Mouse (Mus musculus): Measurements from ENCODE around the gene Zfp414. TPM values are rescaled to one million over a fixed set of nuclear protein-coding genes. Genes with fewer than 3 reads are reported as not detected.
A peak's percentile ranks its signal among the peaks of the same experiment; 100 is the strongest.
"Not testable (repeated sequence)": the region's sequence is repeated elsewhere in the genome, so short reads cannot be mapped to it uniquely, and the experiment has no call there.

Gene Zfp414
- total RNA-seq (2017), result 7.8 to 17.3 TPM (median 8.7 TPM) in 3 replicates

DNA sequence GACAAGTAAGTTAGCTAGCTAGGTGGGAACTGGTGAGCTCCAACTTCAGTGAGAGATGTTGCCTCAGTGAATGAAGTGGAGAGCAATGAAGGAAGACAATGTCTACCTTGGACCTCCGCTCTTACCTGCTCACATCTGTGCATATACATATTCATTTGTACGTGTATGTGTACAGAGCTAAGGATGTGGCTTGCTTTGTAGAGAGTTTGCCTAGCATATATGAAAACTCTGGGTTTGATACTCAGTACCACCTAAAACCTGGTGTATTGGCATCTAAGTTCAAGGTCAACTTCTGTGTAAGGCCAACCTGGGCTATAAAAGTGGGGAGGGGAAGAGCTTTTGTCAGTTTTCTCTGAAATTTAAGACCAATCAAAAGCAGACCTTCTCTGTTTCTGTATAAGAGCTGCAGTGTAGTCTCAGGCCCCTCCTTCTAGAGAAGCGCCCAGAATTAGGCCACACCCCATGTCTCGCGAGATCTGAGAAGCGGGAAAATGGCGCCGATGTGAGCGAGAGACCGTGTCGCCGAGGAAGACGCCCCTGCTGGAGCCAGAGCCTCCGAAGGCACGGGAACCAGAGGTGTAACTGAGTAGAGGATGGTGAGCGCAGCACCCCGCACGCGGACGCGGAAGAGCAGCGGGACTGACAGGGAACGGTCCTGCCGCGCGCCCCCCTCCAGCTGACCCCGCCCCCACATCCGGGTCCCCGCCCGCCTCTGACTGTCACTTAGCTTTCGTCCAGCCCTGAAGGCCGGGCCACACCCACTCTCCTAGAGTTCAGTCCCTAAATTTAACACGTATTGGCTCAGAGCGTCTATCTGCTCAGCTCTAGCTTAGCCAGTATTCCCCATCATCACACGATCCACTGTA is at the start of gene Zfp414:
TSS of gene Zfp414 (plus strand) at position 470 of the 866 bp plus-strand sequence.
- ATAC-seq (replicated peaks; ENCODE audit: insufficient number of reproducible peaks, low FRiP score, low TSS enrichment, poor library complexity, severe bottlenecking), result peak; percentile 93

DNA sequence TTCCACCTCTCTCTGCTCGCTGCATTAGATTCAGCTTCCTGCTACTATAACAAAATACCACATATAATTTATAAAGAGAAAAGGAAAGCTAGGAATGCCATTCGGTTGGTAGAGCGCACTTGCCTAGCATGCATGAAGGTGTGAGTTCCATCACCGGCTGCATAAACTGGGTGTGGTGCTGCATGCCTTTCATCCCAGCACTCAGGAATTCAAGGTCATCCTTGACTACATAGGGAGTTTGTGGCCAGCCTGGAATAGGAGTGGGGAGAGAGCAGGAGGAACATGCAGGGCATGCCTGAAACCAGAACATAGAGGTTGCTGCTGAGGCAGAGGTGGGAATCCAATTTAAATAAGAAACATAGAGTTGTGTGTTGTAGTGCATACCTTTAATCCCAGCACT is 44.8 kb upstream of the Zfp414 start:
- no peak for ATAC-seq (replicated peaks; ENCODE audit: insufficient number of reproducible peaks, low FRiP score, low TSS enrichment, poor library complexity, severe bottlenecking)

DNA sequence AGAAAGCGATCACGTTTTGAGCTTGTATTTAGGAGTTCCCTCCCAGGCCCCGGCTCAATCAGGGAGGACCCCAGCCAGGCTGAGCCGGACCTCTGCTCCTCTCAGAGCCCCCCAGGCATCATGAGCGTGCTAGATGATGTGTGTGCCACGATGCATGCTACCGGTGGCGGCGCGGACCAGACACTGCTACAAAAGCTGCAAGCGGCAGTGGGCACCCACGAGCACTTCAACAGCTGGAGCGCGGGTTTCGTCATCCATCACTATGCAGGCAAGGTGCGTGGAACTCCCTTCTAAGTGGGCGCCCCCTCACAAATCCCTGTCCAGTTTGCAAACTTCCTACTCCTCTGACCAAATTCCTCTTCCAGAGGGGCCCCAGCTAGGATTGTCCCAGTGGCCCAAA is 42.9 kb upstream of the Zfp414 start:
- no peak for ATAC-seq (replicated peaks; ENCODE audit: insufficient number of reproducible peaks, low FRiP score, low TSS enrichment, poor library complexity, severe bottlenecking)

DNA sequence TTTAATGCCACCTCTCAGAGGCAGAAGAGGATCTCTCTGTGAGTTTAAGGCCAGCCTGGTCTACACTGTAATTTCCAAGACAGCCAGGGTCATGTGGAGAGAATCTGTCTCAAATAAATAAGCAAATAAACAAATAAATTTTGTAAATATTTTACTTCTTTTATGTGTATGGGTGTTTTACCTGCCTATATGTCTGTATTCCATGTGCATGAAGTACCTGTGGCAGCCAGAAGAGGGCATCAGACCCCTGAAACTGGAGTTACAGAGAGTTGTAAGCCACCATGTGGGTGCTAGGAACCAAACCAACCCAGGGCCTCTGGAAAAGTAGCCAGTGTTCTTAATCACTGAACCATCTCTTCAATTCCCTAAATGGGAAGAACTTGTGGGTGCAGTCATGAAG is 31.6 kb upstream of the Zfp414 start:
- ATAC-seq (replicated peaks; ENCODE audit: insufficient number of reproducible peaks, low FRiP score, low TSS enrichment, poor library complexity, severe bottlenecking), result no peak

DNA sequence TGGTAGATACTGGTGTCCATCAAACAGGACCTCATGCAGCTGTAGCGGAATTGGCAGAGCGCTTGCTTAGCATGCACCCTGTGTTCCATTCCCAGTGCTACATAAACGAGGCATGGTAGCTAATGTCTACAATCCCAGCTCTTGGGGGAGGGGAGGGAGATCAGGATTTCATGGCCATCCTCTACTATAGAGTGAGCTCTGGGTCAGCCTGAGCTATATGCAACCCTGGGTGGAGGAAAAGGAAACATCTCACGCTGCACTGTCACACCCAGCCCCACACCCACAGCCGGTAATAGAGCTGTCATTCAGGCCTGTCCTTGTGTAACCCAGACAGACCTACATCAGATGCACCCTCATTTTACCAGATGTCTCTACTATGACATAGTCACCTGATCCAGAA is 30.4 kb upstream of the Zfp414 start:
- no peak for ATAC-seq (replicated peaks; ENCODE audit: insufficient number of reproducible peaks, low FRiP score, low TSS enrichment, poor library complexity, severe bottlenecking)

DNA sequence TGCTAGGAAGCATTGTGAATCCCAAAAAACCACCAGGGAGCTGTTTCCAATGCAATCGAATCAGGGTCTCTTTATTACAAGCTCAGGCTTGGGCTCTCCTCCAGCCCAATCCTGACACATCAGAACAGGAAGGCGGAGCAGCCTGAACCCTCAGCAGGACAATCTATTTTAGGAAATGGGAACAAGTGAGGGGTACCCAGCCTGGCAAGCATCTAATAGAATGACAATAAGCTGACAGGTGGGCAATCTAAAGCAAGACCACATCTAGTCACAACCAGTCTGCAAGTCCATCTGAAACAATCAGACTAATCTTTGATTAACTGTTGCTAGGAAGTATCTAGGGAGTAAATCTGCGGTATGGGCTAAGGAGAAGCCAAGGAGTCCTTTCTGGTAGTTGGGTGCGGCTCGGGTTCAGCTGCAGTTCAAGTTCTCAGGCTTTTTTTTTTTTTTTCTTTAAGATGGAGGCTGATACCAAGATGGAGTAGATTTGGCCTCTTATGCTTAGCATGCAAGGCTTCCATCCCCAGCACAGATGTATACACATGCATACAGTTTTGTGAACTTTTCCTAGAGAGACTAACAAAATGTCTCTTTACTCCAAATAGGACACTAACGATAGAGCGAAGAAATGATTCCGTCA is 28.9 kb upstream of the Zfp414 start:
- no peak for ATAC-seq (replicated peaks; ENCODE audit: insufficient number of reproducible peaks, low FRiP score, low TSS enrichment, poor library complexity, severe bottlenecking)

DNA sequence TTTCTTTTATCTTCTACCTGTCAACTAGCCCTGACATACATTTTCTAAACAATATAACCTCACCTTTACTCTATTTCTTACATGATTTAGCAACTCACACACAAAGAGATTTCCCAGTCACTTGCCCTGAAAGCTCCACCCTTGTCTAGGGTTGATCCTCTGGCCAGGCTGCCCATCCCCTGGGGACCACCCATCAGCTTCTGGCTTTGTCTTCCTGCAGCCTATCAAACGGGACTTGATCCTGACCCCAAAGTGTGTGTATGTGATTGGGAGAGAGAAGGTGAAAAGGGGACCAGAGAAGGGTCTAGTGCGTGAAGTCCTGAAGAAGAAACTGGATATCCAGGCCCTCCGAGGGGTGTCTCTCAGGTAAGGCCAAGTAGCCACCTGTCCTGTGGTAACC is 28.1 kb upstream of the Zfp414 start:
- no peak for ATAC-seq (replicated peaks; ENCODE audit: insufficient number of reproducible peaks, low FRiP score, low TSS enrichment, poor library complexity, severe bottlenecking)

DNA sequence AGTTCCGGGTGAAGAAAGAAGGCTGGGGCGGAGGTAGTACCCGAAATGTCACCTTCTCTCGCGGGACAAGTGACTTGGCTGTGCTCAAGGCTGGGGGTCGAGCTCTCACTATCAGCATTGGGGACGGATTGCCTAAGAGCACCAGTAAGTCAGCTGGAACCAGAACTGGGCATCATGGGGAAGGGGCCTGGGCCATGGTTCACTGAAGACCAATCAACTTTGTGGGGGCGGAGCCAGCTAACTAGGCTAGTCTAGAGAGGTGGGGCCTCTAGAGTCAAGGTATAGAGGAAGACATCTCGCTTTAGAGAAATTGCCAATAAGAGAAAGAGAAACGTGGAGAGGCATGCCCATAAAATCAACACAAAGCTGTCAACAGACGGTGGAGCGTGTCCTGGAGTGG is 26.9 kb upstream of the Zfp414 start:
- no peak for ATAC-seq (replicated peaks; ENCODE audit: insufficient number of reproducible peaks, low FRiP score, low TSS enrichment, poor library complexity, severe bottlenecking)

DNA sequence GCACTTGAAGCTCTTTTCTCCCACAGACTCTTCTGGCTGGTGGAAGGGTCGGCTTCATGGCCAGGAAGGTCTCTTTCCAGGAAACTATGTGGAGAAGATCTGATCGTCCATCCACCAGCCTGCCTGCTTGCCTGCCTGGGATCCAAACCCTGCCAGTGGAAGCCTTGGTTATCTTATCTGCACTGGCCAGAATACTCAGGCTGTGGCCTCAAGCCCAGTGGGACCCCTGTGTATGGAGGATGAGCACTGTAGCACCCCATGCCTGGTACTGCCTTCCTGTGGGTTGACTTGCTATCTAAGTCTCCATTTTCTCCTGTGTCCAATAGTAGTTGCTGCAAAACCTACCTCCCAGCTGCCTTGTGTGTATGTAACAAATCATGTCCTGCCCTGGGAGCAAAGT is 21.6 kb upstream of the Zfp414 start:
- ATAC-seq (replicated peaks; ENCODE audit: insufficient number of reproducible peaks, low FRiP score, low TSS enrichment, poor library complexity, severe bottlenecking), result no peak

DNA sequence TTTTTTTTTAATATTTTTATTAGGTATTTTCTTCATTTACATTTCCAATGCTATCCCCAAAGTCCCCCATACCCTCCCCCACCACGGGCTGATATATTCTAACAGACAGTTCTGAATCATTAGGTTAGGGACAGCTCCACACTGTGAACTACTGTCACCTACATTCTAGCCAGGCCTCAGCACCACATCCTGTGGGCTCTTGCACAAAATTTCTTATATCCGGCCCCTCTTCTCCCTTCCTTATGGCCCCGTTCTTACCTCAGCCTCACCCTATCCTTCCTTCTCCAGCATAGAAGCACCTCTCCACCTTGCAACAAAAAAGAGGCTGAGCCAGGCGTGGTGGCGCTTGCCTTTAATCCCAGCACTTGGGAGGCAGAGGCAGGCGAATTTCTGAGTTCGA is 18.3 kb upstream of the Zfp414 start:
- ATAC-seq (replicated peaks; ENCODE audit: insufficient number of reproducible peaks, low FRiP score, low TSS enrichment, poor library complexity, severe bottlenecking), result no peak

DNA sequence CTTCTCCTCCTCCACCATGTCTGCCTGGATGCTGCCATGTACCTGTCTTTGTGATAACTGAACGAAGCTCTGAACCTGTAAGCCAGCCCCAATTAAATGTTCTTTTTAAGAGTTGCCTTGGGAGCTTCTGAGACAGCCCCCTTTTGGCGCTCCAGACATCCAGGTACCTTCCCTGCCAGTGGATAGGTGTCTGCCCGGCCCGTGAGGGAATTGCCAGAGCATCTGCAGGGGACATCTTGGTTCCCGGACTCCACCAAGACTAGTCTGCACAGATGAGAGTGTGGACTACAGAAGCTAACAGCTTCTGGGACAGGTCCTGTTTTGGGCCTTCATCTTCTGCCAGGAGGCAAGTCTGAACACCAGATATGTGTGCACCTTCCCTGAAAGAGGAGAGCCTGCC is 15.2 kb upstream of the Zfp414 start:
- not testable (repeated sequence) for ATAC-seq (replicated peaks; ENCODE audit: insufficient number of reproducible peaks, low FRiP score, low TSS enrichment, poor library complexity, severe bottlenecking)

DNA sequence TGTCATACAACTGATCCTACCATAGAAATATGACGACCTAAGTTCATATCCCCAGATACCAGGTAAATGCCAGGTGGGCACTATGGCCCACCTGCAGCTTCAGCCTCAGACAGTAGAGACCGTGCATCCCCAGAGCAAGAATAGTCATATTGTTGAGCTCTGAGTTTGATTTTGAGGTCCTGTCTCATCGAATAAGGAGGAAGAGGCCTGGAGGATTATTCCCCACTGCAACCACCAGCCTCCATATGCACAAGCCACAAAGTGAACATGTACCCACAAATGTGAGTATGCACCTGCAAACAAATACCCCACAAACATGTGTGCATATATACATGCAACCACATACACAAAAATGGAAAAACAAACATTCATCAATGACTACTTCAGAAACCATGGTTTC is 1.6 kb upstream of the Zfp414 start:
- no peak for ATAC-seq (replicated peaks; ENCODE audit: insufficient number of reproducible peaks, low FRiP score, low TSS enrichment, poor library complexity, severe bottlenecking)

DNA sequence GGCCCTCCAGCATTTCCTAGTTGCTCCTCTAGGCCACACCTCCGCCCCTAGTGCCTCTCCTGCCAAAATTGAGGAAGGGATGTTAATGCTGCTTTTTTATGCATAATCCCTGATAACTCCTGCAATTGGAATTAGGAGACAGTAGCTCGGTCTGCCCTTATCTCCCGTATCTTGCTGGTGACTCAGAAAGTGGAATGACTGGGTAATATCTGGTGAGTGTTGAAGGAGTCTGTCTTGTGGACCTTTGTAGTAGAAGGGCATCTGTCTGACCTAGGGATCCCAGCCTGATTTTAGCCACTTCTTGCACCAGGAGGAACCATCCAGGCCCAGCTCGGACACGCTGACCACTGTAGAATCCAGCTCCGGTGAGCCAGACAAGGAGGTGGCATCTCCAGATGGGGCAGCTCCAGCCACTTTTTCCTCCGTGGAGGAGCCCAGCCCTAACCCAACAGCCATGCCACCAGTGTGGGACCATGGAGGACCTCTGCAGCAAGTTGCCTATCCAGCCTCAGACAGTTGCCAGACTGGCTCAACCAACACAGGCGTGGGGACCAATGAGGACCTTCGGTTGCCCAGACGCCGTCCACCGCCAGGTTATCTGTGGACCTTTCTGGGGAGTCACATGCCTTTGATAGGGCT is 716 bp downstream of the Zfp414 start:
- no peak for ATAC-seq (replicated peaks; ENCODE audit: insufficient number of reproducible peaks, low FRiP score, low TSS enrichment, poor library complexity, severe bottlenecking)

DNA sequence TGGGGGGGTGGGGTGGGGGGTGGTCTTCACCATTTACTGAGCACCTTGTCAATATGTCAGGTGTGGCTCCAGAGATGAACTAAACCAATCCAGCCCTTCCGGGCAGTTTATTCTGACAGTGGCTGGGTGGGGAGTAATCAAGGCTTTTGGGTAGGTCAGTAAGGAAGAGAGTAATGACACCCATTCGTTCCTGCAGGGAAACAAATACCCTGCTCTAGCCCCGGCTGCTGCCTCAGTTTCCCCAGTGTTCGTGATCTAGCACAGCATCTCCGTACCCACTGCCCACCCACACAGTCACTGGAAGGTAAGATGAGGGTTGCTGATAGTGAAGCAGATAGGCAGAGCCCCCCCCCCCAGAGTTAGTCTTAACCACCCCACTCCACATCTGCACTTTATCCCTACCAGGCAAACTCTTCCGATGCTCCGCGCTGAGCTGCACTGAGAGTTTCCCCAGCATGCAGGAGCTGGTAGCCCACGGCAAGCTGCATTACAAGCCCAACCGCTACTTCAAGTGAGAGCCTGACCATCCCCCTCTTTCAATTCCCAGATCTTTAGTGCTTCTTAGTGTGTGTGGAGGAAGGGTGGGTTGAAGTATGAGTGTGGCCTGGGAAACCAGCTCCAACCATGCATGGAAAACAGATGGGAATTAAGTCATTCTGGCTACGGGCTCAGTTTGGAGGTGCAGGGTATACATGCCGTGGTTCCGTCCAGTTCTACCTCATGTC is 1.4 kb downstream of the Zfp414 start:
- ATAC-seq (replicated peaks; ENCODE audit: insufficient number of reproducible peaks, low FRiP score, low TSS enrichment, poor library complexity, severe bottlenecking), result no peak

DNA sequence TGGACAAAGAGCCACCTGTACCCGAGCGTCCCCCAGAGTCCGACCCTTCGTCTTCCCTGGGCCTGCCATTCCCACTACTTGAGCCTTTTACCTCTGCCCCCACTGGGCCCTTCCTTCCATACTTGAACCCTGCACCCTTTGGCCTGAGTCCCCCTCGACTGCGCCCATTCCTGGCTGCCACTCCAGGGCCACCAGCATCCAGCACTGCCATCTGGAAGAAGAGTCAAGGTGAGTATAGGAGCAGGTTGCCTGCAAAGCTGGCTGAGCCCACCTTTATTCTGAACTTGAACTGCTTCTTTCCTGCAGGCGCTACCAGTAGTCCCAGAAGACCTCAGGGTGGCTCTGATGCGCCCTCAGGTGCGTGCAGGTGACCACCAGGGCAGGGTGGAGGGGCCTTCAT is 2.3 kb downstream of the Zfp414 start:
- ATAC-seq (replicated peaks; ENCODE audit: insufficient number of reproducible peaks, low FRiP score, low TSS enrichment, poor library complexity, severe bottlenecking), result no peak

DNA sequence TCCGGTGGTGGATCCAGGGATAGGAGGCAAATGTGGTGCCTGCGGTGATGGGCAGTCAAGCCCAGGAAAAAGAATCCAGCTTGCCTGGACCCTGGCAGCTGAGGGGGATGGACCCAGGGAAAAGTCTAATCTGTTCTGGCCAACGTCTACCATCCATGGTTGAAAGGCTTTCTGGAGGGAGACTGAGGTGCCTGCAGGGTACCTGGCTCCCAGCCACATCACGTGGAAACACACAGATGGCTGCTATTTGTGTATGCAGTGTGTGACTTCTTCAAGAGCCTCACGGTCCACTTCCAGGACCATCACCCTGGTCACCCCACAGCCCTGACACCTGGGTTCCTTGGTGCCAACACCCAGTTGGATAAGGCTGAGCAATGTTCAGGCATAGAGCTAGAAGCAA is 2.9 kb downstream of the Zfp414 start:
- ATAC-seq (replicated peaks; ENCODE audit: insufficient number of reproducible peaks, low FRiP score, low TSS enrichment, poor library complexity, severe bottlenecking), result no peak

DNA sequence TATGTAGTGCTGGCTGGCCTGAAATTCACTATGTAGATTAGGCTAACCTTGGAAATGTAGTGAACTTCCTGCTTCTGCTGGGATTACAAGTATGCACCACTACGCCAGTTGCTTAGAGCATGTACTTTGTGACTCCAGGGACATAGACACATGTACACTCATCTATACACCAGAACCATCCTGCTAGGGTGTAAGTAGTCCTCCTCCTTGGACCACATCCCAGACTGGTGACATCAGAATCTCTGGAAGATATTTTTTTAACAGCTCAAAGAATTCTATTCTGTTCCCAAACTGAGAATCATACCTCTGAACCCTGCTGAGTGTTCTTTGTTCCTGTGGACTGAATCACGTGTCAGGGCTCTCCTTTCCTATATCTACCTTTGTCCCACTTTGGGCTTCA is 8.1 kb downstream of the Zfp414 start:
- ATAC-seq (replicated peaks; ENCODE audit: insufficient number of reproducible peaks, low FRiP score, low TSS enrichment, poor library complexity, severe bottlenecking), result no peak

DNA sequence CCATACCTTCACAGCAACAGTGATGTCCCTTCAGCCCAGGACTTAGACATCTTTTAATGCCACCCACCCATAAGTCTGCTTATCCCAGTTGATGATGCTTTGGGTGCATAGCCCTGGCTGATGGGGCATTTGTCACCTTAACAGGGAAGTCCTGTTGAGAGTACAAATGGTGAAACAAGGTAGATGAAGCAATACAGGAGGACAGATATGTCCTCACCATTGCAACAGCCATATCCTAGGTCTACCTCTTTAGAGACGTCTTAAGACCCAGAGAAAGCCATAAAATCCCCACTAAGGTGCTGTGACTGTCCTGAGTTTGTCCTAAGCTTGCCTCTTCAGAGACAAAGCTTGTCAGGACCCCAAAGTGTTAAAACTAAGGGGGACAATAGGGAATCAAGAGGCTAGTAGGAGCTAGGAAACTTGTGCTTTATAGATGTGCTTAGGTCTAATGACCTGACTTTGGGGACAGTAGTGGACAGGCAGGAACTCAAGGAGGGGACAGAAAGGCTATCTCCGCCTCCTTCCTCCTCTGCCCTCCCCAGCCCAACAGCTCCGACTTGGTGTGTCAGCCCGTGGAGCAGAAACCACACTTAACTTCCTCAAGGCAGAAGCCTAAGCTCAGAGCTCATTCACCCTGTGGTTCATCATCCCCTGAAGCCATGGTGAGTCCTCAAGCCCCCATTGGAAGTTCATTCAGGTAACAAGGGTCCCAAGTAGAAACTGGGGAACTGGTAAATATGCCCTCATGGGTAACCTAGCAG is 8.8 kb downstream of the Zfp414 start, which contains the start of gene Pram1:
TSS of gene Pram1 (plus strand) at position 541 of the 761 bp plus-strand sequence.
- ATAC-seq (replicated peaks; ENCODE audit: insufficient number of reproducible peaks, low FRiP score, low TSS enrichment, poor library complexity, severe bottlenecking), result peak; percentile 72
